Mouse (Mus musculus) kidney, postnatal 0 days (tissue): ENCODE measurements around the gene Arrdc3. TPM values are rescaled to one million over a fixed set of nuclear protein-coding genes. Genes with fewer than 3 reads are reported as not detected.

Source experiments
- ATAC-seq: fragments of 200-750 bp; cut with Nextera tagmentation; replicated peaks from 2 replicates; pipeline ENCODE4 v1.8.0; 2017; ENCODE audit warnings: low read depth, moderate number of reproducible peaks, moderate TSS enrichment, moderate library complexity; ENCODE audit not compliant: low FRiP score
- DNase-seq: peaks from one replicate; pipeline ENCODE4 v3.0.0-alpha.2; 2016; ENCODE audit warnings: low spot score
- H3K27ac ChIP-seq: fragments of 300-500 bp; sonication (generic); 2 replicates; pipeline ENCODE4 v1.5.1; 2014; ENCODE audit warnings: mild to moderate bottlenecking
- H3K27me3 ChIP-seq: fragments of 300-500 bp; sonication (generic); 2 replicates; pipeline ENCODE4 v1.6.1; 2014; ENCODE audit warnings: low read length, mixed read lengths; ENCODE audit not compliant: insufficient read depth
- H3K36me3 ChIP-seq: fragments of 300-500 bp; sonication (generic); 2 replicates; pipeline ENCODE4 v1.6.1; 2014; ENCODE audit warnings: low read length, mixed read lengths; ENCODE audit not compliant: insufficient read depth
- H3K4me1 ChIP-seq: fragments of 300-500 bp; sonication (generic); replicated peaks from 2 replicates; pipeline ENCODE4 v1.6.1; 2014; ENCODE audit warnings: antibody characterized with exemption, low read length, mixed read lengths; ENCODE audit not compliant: insufficient read depth
- H3K4me2 ChIP-seq: fragments of 300-500 bp; sonication (generic); 2 replicates; pipeline ENCODE4 v1.6.1; 2014; ENCODE audit warnings: mild to moderate bottlenecking, low read length, moderate library complexity, mixed read lengths
- H3K4me3 ChIP-seq: fragments of 300-500 bp; sonication (generic); replicated peaks from 2 replicates; pipeline ENCODE4 v1.5.1; 2014; ENCODE audit warnings: low read depth, low read length
- H3K9ac ChIP-seq: fragments of 300-500 bp; sonication (generic); 2 replicates; pipeline ENCODE4 v1.6.1; 2014; ENCODE audit warnings: low read depth, low read length
- H3K9me3 ChIP-seq: fragments of 300-500 bp; sonication (generic); replicated peaks from 2 replicates; pipeline ENCODE4 v1.6.1; 2016; ENCODE audit warnings: low read length, inconsistent platforms, mixed read lengths
- CTCF ChIP-seq: IDR thresholded peaks from 2 replicates; pipeline ENCODE4 v1.5.1; 2016; ENCODE audit warnings: antibody characterized with exemption, low read depth, mild to moderate bottlenecking, moderate library complexity
- WGBS: fragments of 180-500 bp; shearing (Covaris S2); extraction: QIAGEN DNeasy Blood & Tissue Kit; methylation state at CpG from one replicate; pipeline ENCODE4 v1.1.7; 2014; 5-methylcytosine and 5-hydroxymethylcytosine counted together
- polyA plus RNA-seq: library from polyadenylated mRNA; unstranded; fragments of >200 nt; fragmentation: Nextera tagmentation; extraction: Ambion mirVana; gene quantifications from 2 replicates; pipeline ENCODE4 v1.2.1, GENCODE M21; 2015

Gene Arrdc3
- polyA plus RNA-seq, 1 experiment from 2014 or later: 58.1 TPM

DNA sequence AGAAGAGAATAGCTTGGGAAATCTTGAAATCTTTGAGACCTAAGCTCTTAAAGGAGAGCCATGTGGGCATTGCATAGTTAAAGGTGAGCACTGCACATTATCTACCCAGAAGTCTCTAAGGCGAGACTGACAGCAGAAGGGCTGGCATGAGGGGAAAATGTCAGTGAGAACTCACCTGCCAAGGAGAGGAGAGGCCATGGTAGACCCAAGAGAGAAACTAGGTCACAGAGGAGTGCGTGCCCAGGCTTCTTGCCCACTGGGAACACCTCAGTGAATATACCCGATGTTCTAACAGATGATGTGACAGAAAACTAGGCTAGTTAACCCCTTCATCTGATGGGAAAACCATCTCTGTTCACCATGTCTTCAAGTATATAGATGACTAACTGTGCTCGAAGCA is 18.2 kb downstream of the Arrdc3 start:
- no peak overlapping the region for H3K4me3 ChIP-seq
- H3K36me3 ChIP-seq: no peaks in the 10 kb centered on the region
- no peak overlapping the region for H3K27ac ChIP-seq
- no peaks in the 10 kb centered on the region for H3K9me3 ChIP-seq
- 85% methylated on average over 4 of the region's 4 CpGs for WGBS
- H3K4me1 ChIP-seq: no peaks in the 10 kb centered on the region
- DNase-seq (no peak), ATAC-seq (no peak)
- TF ChIP-seq CTCF: no peak
- H3K9ac ChIP-seq: no peak overlapping the region
- H3K27me3 ChIP-seq: no peaks in the 10 kb centered on the region
- H3K4me2 ChIP-seq: no peak overlapping the region

DNA sequence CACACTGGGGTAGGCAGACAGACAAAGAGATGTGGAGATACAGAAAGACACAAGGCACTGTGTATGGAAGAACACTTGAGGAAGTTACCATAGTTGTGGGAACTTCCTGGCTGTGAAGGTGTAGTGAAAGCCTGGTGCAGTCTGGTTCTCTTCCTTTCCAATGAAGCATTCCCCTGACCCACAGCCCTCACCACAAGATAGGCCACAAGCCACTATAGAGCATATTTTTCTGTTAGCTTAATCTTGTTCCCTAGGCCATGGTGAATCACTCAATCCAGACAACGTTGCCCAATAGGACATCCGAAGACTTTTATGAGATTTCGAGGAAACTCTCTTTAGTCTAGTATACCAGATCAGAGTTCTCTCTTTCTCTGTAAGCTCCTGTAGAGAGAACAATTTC is 19.6 kb downstream of the Arrdc3 start:
- no peak for TF ChIP-seq CTCF
- WGBS: 83% methylated on average over 3 of the region's 3 CpGs
- no peaks in the 10 kb centered on the region for H3K4me1 ChIP-seq
- no peak overlapping the region for H3K27ac ChIP-seq
- DNase-seq (no peak), ATAC-seq (no peak)
- no peak overlapping the region for H3K4me3 ChIP-seq
- H3K27me3 ChIP-seq: no peaks in the 10 kb centered on the region
- no peak overlapping the region for H3K4me2 ChIP-seq
- no peak overlapping the region for H3K9ac ChIP-seq
- no peaks in the 10 kb centered on the region for H3K36me3 ChIP-seq
- H3K9me3 ChIP-seq: no peaks in the 10 kb centered on the region

DNA sequence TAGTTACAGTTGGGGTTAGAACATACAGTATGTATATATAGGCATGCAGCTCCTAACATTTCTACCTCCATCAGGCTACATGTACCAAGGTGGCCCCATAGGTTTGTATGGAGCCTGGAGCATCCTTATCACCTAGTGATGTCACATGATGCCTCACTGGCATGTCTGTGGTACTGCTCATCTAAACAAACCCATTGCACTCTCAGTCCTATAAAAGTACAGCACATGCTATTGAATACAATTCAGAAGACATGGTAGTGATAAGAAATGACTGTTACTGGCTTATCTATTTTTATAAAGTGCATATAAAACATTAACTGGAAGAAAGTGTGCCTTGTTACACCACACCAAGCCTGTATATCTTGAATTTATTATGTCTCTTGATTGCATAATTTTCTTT is 30.2 kb downstream of the Arrdc3 start:
- Histone ChIP-seq H3K4me3 (no peak overlapping the region), H3K27ac (no peak overlapping the region), H3K4me1 (no peaks in the 10 kb centered on the region), H3K36me3 (no peaks in the 10 kb centered on the region), H3K9ac (no peak overlapping the region), H3K9me3 (no peaks in the 10 kb centered on the region), H3K27me3 (no peaks in the 10 kb centered on the region), H3K4me2 (no peak overlapping the region)
- no peak for ATAC-seq
- no peak for DNase-seq
- TF ChIP-seq CTCF: no peak

DNA sequence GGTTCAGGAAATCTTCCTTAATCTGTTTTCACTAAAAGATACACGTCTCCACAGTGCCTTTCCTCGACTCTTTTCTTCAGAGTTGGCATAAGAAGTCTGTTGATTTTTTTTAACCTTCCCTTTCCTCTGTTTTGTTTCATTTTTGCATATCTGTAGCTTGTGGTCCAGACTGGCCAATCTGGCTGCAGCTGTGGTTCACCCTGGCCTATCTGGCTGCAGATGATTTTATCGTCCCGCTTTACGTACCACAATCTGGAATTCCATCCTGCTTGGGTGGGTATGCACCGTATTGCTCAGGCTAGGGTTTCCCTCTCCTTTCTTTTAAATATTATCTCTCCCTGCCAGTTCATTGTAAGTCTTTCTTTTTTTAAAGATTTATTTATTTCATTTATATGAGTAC is 37.8 kb downstream of the Arrdc3 start:
- Histone ChIP-seq H3K4me1 (no peaks in the 10 kb centered on the region), H3K4me2 (no peak overlapping the region), H3K4me3 (no peak overlapping the region), H3K9me3 (no peaks in the 10 kb centered on the region), H3K9ac (no peak overlapping the region), H3K27me3 (no peaks in the 10 kb centered on the region), H3K27ac (no peak overlapping the region), H3K36me3 (no peaks in the 10 kb centered on the region)
- TF ChIP-seq CTCF: no peak
- 84% methylated on average over 6 of the region's 6 CpGs for WGBS
- no peak for DNase-seq
- no peak for ATAC-seq

DNA sequence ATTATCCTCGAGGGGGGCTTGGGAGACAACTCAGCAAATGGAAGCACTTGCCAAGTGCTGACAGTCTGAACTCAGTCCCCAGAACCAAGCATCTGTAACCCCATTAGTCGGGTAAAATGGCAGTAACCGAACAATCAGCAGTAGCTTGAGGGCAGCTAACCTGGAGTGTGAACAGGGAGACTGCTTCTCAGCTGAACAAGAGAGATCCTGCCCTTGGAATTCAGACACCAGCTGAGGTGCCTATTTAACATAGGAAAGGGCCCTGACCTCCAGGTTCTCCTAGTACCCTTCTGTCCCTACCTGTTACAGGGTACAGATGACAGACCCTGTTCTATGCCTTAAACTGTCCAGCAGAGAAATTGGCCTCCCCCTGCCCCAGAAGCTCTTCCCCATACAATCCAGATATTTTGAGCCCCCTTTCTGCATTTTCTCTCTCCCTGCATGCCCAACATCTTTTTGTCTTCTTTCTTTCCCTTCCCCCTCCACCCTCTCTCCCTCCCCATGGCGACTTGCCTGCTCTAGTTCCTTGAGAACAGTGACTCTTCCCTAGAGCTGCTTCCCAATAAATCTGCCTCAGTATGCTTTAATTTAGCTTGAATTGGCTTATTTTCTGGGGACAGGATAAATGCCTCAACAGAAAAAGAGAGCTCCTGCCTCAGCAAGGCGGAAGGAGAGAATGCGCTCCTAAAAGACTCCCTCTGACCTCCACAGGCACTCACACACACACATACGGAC is 38.6 kb downstream of the Arrdc3 start:
- H3K36me3 ChIP-seq: no peaks in the 10 kb centered on the region
- no peak overlapping the region for H3K9ac ChIP-seq
- 72% methylated on average over 7 of the region's 7 CpGs for WGBS
- H3K4me1 ChIP-seq: no peaks in the 10 kb centered on the region
- TF ChIP-seq CTCF: no peak
- H3K27me3 ChIP-seq: no peaks in the 10 kb centered on the region
- H3K4me2 ChIP-seq: no peak overlapping the region
- H3K4me3 ChIP-seq: no peak overlapping the region
- DNase-seq (no peak), ATAC-seq (no peak)
- no peak overlapping the region for H3K27ac ChIP-seq
- H3K9me3 ChIP-seq: no peaks in the 10 kb centered on the region

DNA sequence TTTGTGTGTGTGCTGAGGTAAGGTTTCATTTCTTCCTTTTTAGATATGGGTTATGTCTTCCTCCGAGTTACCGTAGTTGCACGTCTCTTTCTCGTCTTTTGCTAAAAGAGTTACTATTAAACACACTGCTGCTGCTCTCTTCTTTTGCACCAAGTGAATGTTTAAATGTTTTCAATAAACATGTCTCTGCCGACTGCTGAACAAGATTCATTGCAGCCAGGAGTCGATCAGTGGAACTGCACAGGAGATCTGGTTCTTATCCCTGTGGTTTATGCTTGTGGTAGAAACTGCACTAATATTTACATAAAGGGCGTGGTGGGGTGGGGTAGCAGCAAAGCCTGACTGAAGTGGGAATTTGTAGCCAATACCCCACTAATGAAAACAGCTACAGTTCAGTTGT is 45.0 kb downstream of the Arrdc3 start:
- no peak overlapping the region for H3K4me3 ChIP-seq
- no peak overlapping the region for H3K4me2 ChIP-seq
- no peak overlapping the region for H3K27ac ChIP-seq
- no peaks in the 10 kb centered on the region for H3K4me1 ChIP-seq
- ATAC-seq (no peak), DNase-seq (no peak)
- H3K27me3 ChIP-seq: no peaks in the 10 kb centered on the region
- no peak overlapping the region for H3K9ac ChIP-seq
- no peak for TF ChIP-seq CTCF
- no peaks in the 10 kb centered on the region for H3K9me3 ChIP-seq
- 41% methylated on average over 7 of the region's 7 CpGs for WGBS
- no peaks in the 10 kb centered on the region for H3K36me3 ChIP-seq

DNA sequence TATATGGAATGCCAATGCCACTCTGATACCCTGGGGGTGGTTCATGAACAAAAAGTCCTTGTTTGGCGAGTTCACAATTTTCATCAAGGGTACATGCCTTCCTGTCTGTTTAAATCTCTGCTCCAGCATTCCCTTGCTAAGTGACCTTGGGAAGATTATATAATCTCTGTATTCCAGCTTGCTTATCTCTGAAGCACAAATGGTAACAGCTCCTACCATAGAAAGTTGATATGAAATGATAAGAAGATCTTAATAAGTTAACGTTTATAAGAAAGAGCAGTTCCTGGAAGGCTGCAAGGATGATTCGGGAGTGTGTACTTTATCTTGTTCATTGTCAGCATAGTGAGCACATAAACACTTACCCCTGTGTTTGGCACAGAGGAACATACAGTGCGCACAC is 46.8 kb downstream of the Arrdc3 start:
- no peak overlapping the region for H3K27ac ChIP-seq
- H3K36me3 ChIP-seq: no peaks in the 10 kb centered on the region
- DNase-seq: no peak
- H3K9ac ChIP-seq: no peak overlapping the region
- H3K27me3 ChIP-seq: no peaks in the 10 kb centered on the region
- no peak overlapping the region for H3K4me2 ChIP-seq
- no peaks in the 10 kb centered on the region for H3K9me3 ChIP-seq
- no peak for ATAC-seq
- no peak overlapping the region for H3K4me3 ChIP-seq
- TF ChIP-seq CTCF: no peak
- 79% methylated on average over 4 of the region's 4 CpGs for WGBS
- H3K4me1 ChIP-seq: no peaks in the 10 kb centered on the region
